Mouse (Mus musculus) olfactory bulb, adult 2 months (tissue): Measurements from ENCODE around the gene Rflnb.

ENCODE experiments used
- CTCF ChIP-seq: fragments of 200-500 bp; IDR thresholded peaks from 2 replicates; pipeline ENCODE4 v1.5.1; 2012; ENCODE audit warnings: low read depth, mild to moderate bottlenecking, low read length, moderate library complexity; ENCODE audit not compliant: insufficient read depth
- POLR2A ChIP-seq: fragments of 200-500 bp; IDR thresholded peaks from 2 replicates; pipeline ENCODE4 v1.6.1; 2012; ENCODE audit warnings: mild to moderate bottlenecking, low read depth, low read length, moderate library complexity; ENCODE audit not compliant: insufficient read depth

GRCm38 (mm10) chr11:76019879-76020278, 7.7 kb downstream of the Rflnb start:
- TF ChIP-seq CTCF (no peak), POLR2A (no peak)
